Mouse (Mus musculus): ENCODE measurements at regions not wholly inside any gene's neighbourhood (a gene's known extent, or its start where the extent isn't known, plus 50 kb on each side); places are given as distances from the start of the nearest gene placed in this dataset.

- TF ChIP-seq CTCF (IDR thresholded peaks at IDR 0.05; ENCODE audit: low read depth), result no peak
- no peak for TF ChIP-seq EP300 (IDR thresholded peaks at IDR 0.05; ENCODE audit: low read depth)
Observed at GRCm38 (mm10) chr3:21356150-21356549, 720.3 kb upstream of the Tbl1xr1 start.

GRCm38 (mm10) chr3:21356831-21357712 is 719.4 kb upstream of the Tbl1xr1 start:
- Histone ChIP-seq H3K9me3 (replicated peaks; ENCODE audit: control insufficient read depth, low read length) (no peaks in the 10 kb centered on the region), H3K4me3 (ENCODE audit: low read depth, low read length) (no peak overlapping the region), H3K9ac (replicated peaks; ENCODE audit: low read depth, low read length) (no peak overlapping the region), H3K36me3 (replicated peaks; ENCODE audit: control insufficient read depth, insufficient read depth, low read length) (no peaks in the 10 kb centered on the region), H3K27ac (ENCODE audit: low read depth) (no peak overlapping the region), H3K4me2 (ENCODE audit: low read depth, low read length) (no peak overlapping the region), H3K4me1 (ENCODE audit: control insufficient read depth, insufficient read depth) (no peaks in the 10 kb centered on the region), H3K27me3 (ENCODE audit: control insufficient read depth, insufficient read depth, low read length) (no peaks in the 10 kb centered on the region)
- no peak for ATAC-seq (ENCODE audit: insufficient read depth, low read depth)
- 66% methylated on average over 6 of the region's 6 CpGs for WGBS
- no peak for DNase-seq (ENCODE audit: low spot score)
- no peak for TF ChIP-seq CTCF (IDR thresholded peaks at IDR 0.05; ENCODE audit: low read depth)
- no peak for TF ChIP-seq EP300 (IDR thresholded peaks at IDR 0.05; ENCODE audit: low read depth)

More at GRCm38 (mm10) chr3:21356150-21356549, 720.3 kb upstream of the Tbl1xr1 start:
- Histone ChIP-seq H3K27me3 (ENCODE audit: control insufficient read depth, insufficient read depth, low read length) (no peaks in the 10 kb centered on the region), H3K9ac (replicated peaks; ENCODE audit: low read depth, low read length) (no peak overlapping the region), H3K4me3 (ENCODE audit: low read depth, low read length) (no peak overlapping the region), H3K27ac (ENCODE audit: low read depth) (no peak overlapping the region), H3K36me3 (replicated peaks; ENCODE audit: control insufficient read depth, insufficient read depth, low read length) (no peaks in the 10 kb centered on the region), H3K9me3 (replicated peaks; ENCODE audit: control insufficient read depth, low read length) (no peaks in the 10 kb centered on the region), H3K4me1 (ENCODE audit: control insufficient read depth, insufficient read depth) (no peaks in the 10 kb centered on the region), H3K4me2 (ENCODE audit: low read depth, low read length) (no peak overlapping the region)
- WGBS, result 64% methylated on average over 3 of the region's 3 CpGs
- DNase-seq (ENCODE audit: low spot score), result no peak
- no peak for ATAC-seq (ENCODE audit: insufficient read depth, low read depth)

- Histone ChIP-seq H3K27ac (ENCODE audit: low read depth) (no peak overlapping the region), H3K9ac (replicated peaks; ENCODE audit: low read depth, low read length) (no peak overlapping the region), H3K27me3 (ENCODE audit: control insufficient read depth, insufficient read depth, low read length) (no peaks in the 10 kb centered on the region), H3K4me3 (ENCODE audit: low read depth, low read length) (no peak overlapping the region), H3K4me2 (ENCODE audit: low read depth, low read length) (no peak overlapping the region), H3K36me3 (replicated peaks; ENCODE audit: control insufficient read depth, insufficient read depth, low read length) (no peaks in the 10 kb centered on the region), H3K9me3 (replicated peaks; ENCODE audit: control insufficient read depth, low read length) (no peaks in the 10 kb centered on the region), H3K4me1 (ENCODE audit: control insufficient read depth, insufficient read depth) (no peaks in the 10 kb centered on the region)
- no peak for DNase-seq (ENCODE audit: low spot score)
- no peak for ATAC-seq (ENCODE audit: insufficient read depth, low read depth)
- no peak for TF ChIP-seq EP300 (IDR thresholded peaks at IDR 0.05; ENCODE audit: low read depth)
- no peak for TF ChIP-seq CTCF (IDR thresholded peaks at IDR 0.05; ENCODE audit: low read depth)
- WGBS, result 85% methylated on average over 6 of the region's 6 CpGs
Observed at GRCm38 (mm10) chr3:21358068-21358467, 718.4 kb upstream of the Tbl1xr1 start.

- Histone ChIP-seq H3K36me3 (replicated peaks; ENCODE audit: control insufficient read depth, insufficient read depth, low read length) (no peaks in the 10 kb centered on the region), H3K9me3 (replicated peaks; ENCODE audit: control insufficient read depth, low read length) (no peaks in the 10 kb centered on the region), H3K4me1 (ENCODE audit: control insufficient read depth, insufficient read depth) (no peaks in the 10 kb centered on the region), H3K27ac (ENCODE audit: low read depth) (no peak overlapping the region), H3K27me3 (ENCODE audit: control insufficient read depth, insufficient read depth, low read length) (no peaks in the 10 kb centered on the region), H3K9ac (replicated peaks; ENCODE audit: low read depth, low read length) (no peak overlapping the region), H3K4me3 (ENCODE audit: low read depth, low read length) (no peak overlapping the region), H3K4me2 (ENCODE audit: low read depth, low read length) (no peak overlapping the region)
- ATAC-seq (ENCODE audit: insufficient read depth, low read depth) (no peak), DNase-seq (ENCODE audit: low spot score) (no peak)
- WGBS, result 86% methylated on average over 3 of the region's 3 CpGs
- TF ChIP-seq CTCF (IDR thresholded peaks at IDR 0.05; ENCODE audit: low read depth), result no peak
- no peak for TF ChIP-seq EP300 (IDR thresholded peaks at IDR 0.05; ENCODE audit: low read depth)
Observed at GRCm38 (mm10) chr3:21361069-21361468, 715.4 kb upstream of the Tbl1xr1 start.

- WGBS, result 78% methylated on average over 2 of the region's 2 CpGs
- Histone ChIP-seq H3K9me3 (replicated peaks; ENCODE audit: control insufficient read depth, low read length) (no peaks in the 10 kb centered on the region), H3K36me3 (replicated peaks; ENCODE audit: control insufficient read depth, insufficient read depth, low read length) (no peaks in the 10 kb centered on the region), H3K4me3 (ENCODE audit: low read depth, low read length) (no peak overlapping the region), H3K27me3 (ENCODE audit: control insufficient read depth, insufficient read depth, low read length) (no peaks in the 10 kb centered on the region), H3K9ac (replicated peaks; ENCODE audit: low read depth, low read length) (no peak overlapping the region), H3K27ac (ENCODE audit: low read depth) (no peak overlapping the region), H3K4me1 (ENCODE audit: control insufficient read depth, insufficient read depth) (no peaks in the 10 kb centered on the region), H3K4me2 (ENCODE audit: low read depth, low read length) (no peak overlapping the region)
- DNase-seq (ENCODE audit: low spot score) (no peak), ATAC-seq (ENCODE audit: insufficient read depth, low read depth) (no peak)
- TF ChIP-seq CTCF (IDR thresholded peaks at IDR 0.05; ENCODE audit: low read depth) (no peak), EP300 (IDR thresholded peaks at IDR 0.05; ENCODE audit: low read depth) (no peak)
Observed at GRCm38 (mm10) chr3:21379816-21380215, 696.6 kb upstream of the Tbl1xr1 start.

Measured in heart, postnatal 0 days (tissue).